Mouse (Mus musculus): ENCODE data around the gene Rasal2. TPM values are rescaled to one million over a fixed set of nuclear protein-coding genes. Genes with fewer than 3 reads are reported as not detected.
A peak's percentile ranks its signal among the peaks of the same experiment; 100 is the strongest.

The Rasal2 gene
- total RNA-seq, 2 experiments from 2014 or later = 91.1 to 93.7 TPM

DNA sequence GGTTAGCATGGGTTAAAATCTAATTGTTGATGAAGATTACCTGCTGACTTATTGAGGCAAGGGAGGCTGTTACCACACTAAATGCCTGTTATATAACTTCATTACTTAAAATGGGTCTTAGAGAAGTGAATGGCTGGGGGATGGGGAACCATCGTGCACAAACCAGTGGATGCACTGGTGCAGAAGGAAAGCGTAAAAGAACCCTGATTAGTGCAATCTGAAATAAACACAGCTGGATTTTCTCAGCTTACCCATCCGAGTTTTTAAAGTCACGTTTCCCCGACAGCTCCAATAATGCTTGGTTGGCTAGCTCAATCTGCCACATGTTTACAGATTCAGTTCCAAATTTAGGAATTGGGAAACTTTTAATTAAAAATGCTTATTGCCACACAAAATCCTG lies 230.0 kb downstream of the Rasal2 start:
- Histone ChIP-seq H3K27ac (peak overlapping the region; percentile 60), H3K4me3 (no peak overlapping the region)
- DNase-seq (ENCODE audit: low spot score in 2 of 2) = no peak
- TF ChIP-seq CTCF (conservative IDR thresholded peaks at IDR 0.05) = no peak

DNA sequence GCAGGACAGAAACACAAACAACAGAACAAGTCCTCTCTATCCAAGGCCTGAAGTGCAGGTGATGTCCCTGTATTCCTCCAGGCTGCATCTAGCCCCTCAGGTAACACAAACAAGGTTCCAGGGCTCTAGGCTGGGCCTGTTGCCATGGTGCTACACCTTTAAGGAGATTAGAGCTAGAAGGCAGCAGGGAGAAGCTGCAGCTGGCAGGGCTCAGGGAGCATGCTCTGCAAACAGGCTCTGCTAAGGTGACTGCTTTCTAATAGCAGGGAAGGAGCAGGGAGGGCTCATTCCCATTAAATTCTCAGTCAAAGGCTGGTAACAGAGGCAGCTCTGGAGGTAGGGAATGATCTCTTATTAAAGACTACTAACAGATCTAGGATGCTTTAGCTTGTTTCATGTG lies 231.3 kb downstream of the Rasal2 start:
- H3K4me3 ChIP-seq = no peak overlapping the region
- peak overlapping the region; percentile 60 for H3K27ac ChIP-seq
- DNase-seq (ENCODE audit: low spot score in 2 of 2) = no peak
- no peak for TF ChIP-seq CTCF (conservative IDR thresholded peaks at IDR 0.05)

DNA sequence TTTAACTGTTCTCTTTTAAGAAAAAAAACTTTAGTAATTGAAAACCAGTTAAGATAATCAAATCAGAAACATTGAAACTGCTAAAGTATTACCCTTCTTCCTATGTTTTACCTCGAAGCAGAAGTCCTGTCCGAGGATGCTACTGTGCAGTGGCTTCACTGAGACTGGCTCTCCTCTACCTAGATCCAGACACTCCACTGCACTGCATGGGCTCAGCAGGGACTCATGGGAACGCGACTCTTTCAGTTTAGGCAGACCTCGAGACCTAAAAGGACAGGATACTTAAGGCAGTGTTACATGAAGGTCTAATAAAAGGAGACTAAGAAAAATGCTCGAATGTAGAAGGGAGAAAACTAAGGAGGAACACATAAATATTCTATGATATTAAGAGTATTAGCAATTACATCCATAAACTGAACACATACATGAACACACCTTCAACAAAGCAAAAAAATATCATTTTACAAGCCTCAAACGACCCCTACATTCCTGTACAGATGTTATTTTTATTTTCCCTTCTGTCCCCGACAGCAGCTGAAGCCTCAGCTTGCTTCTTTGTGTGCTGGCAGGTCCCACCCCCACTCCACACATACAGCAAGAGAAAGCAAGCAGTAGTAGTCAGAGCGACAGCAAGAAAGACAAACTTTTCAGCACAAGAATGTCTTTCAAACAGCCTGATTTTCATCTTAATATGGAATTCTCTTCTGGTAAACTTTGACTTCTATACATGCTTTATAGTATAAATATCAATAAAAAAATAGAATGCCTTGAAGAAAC lies 233.2 kb downstream of the Rasal2 start:
- Histone ChIP-seq H3K4me3 (peak overlapping the region; percentile 31; the same call in 1 of the 2 replicates), H3K27ac (peak overlapping the region; percentile 61)
- no peak for DNase-seq (ENCODE audit: low spot score in 2 of 2)
- no peak for TF ChIP-seq CTCF (conservative IDR thresholded peaks at IDR 0.05)

DNA sequence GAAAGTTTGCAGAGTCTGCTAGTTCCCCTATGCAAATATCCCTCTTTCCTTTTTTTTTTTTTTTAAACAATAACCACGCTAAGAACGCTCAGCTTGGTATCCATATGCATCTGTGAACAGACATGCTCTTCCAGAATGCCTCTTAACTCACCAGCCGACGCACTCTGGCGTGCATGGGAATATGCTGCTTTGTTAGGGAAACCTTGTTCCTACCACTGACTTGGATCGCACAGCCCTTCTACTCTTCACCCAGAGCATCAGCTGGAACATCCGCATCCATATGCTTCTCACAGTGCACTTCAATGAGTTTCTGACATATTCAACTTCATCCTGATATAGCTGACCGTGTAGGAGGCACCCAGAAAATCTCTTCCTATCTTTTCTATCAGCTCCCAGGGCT lies 243.1 kb downstream of the Rasal2 start:
- no peak overlapping the region for H3K4me3 ChIP-seq
- TF ChIP-seq CTCF (conservative IDR thresholded peaks at IDR 0.05) = no peak
- peak overlapping the region; percentile 79 for H3K27ac ChIP-seq
- peak; percentile 33 to 55 for DNase-seq (ENCODE audit: low spot score in 2 of 2)

DNA sequence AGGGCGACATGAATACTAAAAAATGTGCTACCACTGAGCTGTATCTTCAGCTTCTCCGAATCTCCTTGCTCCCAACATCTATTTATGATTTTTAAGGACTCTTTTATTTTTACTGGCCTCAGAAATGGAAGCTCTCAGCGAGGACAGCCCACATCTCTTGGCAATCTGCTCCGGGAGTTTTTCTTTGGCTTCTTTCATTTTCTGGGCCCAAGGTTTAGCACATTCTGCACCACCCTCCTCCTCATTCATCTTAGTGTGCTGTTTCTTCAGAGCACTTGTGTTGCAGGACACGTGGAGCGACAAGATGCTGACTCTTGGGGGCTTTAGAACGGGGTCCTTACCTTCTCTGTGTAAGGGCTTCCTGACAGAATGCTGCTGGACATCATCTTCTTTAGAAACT lies 243.5 kb downstream of the Rasal2 start:
- no peak for TF ChIP-seq CTCF (conservative IDR thresholded peaks at IDR 0.05)
- DNase-seq (ENCODE audit: low spot score in 2 of 2) = peak; percentile 49 to 66
- H3K27ac ChIP-seq = peak overlapping the region; percentile 79
- no peak overlapping the region for H3K4me3 ChIP-seq

DNA sequence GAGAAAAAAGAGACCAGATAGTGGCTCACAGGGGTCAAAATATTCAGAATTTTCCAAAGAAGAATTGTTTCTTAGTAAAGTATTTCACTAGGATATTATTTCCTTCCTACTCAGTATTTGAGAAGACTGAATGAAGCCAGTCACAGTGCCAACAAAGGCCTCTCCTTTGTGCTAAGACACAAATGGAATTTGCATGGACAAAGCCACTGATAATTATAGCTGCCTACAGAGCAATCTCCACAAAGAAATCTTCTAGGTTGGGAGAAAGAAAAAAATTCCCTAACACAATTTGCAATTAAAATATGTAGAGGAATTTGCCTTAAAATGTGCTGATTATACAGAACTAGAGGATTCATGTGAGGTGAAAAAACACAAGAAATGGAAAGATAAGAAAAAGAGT lies 258.6 kb downstream of the Rasal2 start:
- no peak overlapping the region for H3K4me3 ChIP-seq
- no peak for DNase-seq (ENCODE audit: low spot score in 2 of 2)
- TF ChIP-seq CTCF (conservative IDR thresholded peaks at IDR 0.05) = no peak
- H3K27ac ChIP-seq = peak overlapping the region; percentile 56

DNA sequence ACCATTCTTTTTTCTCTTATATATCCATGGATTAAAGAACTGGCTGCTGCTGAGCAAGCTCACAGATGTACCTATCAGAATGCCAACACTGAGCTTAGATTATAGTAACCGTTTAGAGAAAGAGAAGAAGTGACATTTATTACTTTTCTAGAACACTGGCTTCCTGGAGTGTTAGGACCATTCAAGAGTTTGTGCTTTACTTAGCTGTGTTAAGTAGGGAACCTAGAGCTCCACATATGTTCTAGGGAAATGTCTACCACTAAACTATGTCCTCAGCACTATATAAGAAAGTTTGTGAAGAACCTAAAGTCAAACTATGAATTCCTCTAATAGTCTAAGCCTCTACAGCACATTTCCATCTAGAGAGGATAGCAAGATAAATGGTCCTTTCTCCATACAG lies 262.3 kb downstream of the Rasal2 start:
- Histone ChIP-seq H3K27ac (no peak overlapping the region), H3K4me3 (no peak overlapping the region)
- TF ChIP-seq CTCF (conservative IDR thresholded peaks at IDR 0.05) = no peak
- no peak for DNase-seq (ENCODE audit: low spot score in 2 of 2)

DNA sequence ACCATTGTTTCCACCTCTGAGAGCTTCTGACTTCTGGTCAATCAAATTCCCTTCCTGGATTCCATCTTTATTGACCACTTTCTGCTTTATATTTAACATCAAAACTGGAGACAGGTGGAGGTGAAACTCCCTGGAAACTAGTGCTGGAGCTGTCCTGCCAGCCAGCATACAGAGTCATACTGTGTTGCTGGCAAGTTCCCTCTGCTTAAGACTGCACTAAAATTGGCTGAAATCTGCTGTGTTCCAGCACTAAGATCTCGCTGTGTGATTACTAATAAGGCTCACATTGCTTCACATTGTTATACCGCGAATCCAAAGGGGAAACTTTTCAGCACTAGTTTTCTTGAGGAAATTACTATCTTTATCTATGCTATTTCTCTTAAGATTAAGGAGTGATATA lies 267.8 kb downstream of the Rasal2 start:
- Histone ChIP-seq H3K27ac (peak overlapping the region; percentile 41; the same call in 1 of the 2 replicates), H3K4me3 (no peak overlapping the region)
- TF ChIP-seq CTCF (conservative IDR thresholded peaks at IDR 0.05) = no peak
- no peak for DNase-seq (ENCODE audit: low spot score in 2 of 2)

DNA sequence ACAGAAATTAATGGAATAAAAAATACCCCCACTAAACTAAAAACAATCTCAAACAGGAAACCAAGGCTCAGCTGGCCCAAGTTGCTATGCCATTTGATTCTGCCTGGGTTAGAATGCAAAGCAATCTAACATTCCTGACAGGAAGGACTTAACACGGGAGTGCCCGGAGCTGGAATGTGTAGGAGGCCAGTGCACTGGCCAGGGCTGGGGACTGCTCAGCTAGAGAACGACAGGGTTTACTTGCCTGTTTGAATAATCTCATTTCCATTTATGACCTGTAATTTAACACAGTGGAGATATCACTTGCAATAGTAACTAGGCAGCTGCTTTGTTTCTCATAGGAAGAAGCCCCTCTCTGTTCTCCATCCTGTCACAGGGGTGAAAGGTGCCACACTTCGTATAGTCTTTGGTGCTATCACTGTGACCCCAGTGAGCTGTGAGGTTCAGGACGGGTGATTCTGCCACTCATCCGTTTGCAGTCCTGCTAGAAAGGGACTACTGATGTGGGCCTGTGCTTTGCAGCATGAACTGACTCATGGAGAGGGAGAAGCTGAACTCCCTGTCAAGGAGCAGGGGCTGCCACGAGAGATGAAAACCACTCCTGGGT lies 269.0 kb downstream of the Rasal2 start:
- no peak for TF ChIP-seq CTCF (conservative IDR thresholded peaks at IDR 0.05)
- no peak overlapping the region for H3K27ac ChIP-seq
- H3K4me3 ChIP-seq = no peak overlapping the region
- no peak for DNase-seq (ENCODE audit: low spot score in 2 of 2)

DNA sequence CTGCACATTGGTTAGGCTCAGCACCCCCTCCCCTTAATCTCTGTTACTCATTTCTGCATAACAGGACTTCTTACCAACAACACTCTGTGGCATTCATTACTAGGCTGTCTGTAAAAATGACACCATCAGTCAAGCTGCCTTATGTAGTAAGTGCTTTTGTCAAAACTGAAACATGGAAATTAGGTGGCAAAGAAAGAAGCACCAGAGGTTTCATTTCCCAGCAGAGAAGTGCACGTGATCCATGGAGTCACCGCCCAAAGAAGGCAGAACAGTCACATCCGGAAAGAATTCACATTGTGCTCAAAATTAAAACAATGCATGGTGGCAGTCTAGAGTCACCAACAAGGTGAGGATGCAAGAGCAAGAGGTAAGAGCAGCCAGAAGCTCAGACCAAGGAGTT lies 271.4 kb downstream of the Rasal2 start:
- Histone ChIP-seq H3K27ac (peak overlapping the region; percentile 8; the same call in 1 of the 2 replicates), H3K4me3 (no peak overlapping the region)
- DNase-seq (ENCODE audit: low spot score in 2 of 2) = no peak
- TF ChIP-seq CTCF (conservative IDR thresholded peaks at IDR 0.05) = no peak

DNA sequence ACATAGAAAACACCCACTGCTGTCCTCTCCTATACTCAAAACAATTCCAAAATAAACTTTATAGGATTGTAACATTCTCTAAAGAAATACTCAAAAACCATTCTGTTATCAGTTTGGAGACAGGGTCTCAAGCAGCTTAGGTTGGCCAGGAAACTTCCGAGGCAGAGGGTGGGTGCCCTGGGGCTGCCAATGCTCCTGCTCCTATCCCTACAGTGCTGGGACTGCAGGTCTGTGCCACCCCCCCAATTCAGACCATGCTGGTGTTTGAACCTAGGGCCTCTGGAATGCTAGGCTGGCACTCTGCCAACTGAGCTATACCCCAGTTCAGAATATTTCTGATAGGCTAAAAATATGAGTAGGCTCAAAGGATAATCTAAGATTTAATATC lies 274.5 kb downstream of the Rasal2 start:
- TF ChIP-seq CTCF (conservative IDR thresholded peaks at IDR 0.05) = no peak
- DNase-seq (ENCODE audit: low spot score in 2 of 2) = no peak
- H3K4me3 ChIP-seq = no peak overlapping the region

DNA sequence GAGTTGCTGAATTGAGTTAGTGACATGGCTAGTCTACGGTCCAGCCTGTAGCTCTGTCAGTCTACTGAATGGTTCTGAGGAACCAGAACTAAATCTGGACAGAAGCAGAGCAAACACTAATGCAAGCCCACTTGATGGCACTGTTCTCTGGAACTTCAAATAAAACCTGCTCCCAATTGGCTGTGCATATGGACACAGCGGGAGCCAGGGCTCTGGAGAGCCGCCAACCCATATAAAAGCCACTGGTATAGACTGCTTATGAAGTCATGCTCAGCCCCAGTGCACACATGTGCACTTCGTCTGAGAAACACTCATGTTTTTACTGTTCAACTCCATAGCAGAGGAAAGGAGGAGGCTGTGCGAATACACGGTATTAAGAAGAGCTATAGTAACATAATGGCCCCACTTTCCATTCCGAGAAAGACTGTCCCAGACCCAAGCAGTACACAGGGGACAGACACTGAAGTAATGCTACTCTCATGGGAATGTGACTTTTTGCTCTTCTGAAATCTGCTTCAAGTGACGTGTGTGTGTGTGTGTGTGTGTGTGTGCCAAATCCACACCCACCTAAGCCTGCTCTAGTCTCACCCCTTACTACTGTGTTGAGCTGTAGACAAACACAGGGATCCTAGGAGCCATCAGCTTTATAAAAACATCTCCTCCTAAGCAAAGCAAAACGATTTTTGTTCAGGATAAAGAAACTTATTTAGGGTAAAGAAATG lies 275.1 kb downstream of the Rasal2 start:
- DNase-seq (ENCODE audit: low spot score in 2 of 2) = peak in 1 of 2 experiments; percentile 28
- TF ChIP-seq CTCF (conservative IDR thresholded peaks at IDR 0.05) = peak; percentile 65
- Histone ChIP-seq H3K27ac (no peak overlapping the region), H3K4me3 (no peak overlapping the region)

More for the DNA sequence above, 274.5 kb downstream of the Rasal2 start:
- H3K27ac ChIP-seq = no peak overlapping the region

DNA sequence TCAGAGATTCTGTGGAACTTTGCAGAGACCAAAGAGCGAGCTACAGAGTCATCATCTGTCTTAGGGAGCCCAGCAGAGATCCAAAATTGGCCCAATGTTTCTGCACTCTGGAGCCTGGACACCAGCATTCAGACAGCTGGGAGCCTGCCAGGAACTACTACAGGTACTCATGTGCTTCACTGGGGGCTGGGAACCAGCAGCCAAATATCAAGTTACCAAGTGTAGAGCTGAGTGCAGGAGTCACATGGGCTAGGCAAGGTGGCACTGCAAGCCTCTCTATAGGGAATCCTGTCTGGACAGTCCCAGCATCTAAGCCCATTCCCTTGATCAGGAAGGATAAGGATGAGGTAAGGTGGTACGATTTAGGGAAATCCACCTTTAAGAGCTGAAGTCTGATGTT lies 284.2 kb downstream of the Rasal2 start:
- Histone ChIP-seq H3K4me3 (no peak overlapping the region), H3K27ac (no peak overlapping the region)
- DNase-seq (ENCODE audit: low spot score in 2 of 2) = no peak
- TF ChIP-seq CTCF (conservative IDR thresholded peaks at IDR 0.05) = no peak

Data from layer of hippocampus, adult 2 months (tissue).